Mouse (Mus musculus) forebrain, embryonic 11.5 days (tissue): ENCODE measurements around the gene Rasgrp3. TPM values are rescaled to one million over a fixed set of nuclear protein-coding genes. Genes with fewer than 3 reads are reported as not detected.

Experiments used
- ATAC-seq: fragments of 200-750 bp; cut with Nextera tagmentation; replicated peaks from 2 replicates; pipeline ENCODE4 v1.8.0; 2017; ENCODE audit warnings: moderate TSS enrichment; ENCODE audit not compliant: low FRiP score
- DNase-seq: peaks from one replicate; pipeline ENCODE4 v3.0.0-alpha.2; 2017; ENCODE audit warnings: low spot score
- H3K27ac ChIP-seq: fragments of 300-500 bp; sonication (generic); 2 replicates; pipeline ENCODE4 v1.5.1; 2014; ENCODE audit warnings: low read depth, low read length
- H3K27me3 ChIP-seq: fragments of 300-500 bp; sonication (generic); 2 replicates; pipeline ENCODE4 v1.6.1; 2014; ENCODE audit warnings: mild to moderate bottlenecking, low read length, mixed read lengths; ENCODE audit not compliant: control insufficient read depth, insufficient read depth
- H3K36me3 ChIP-seq: fragments of 300-500 bp; sonication (generic); 2 replicates; pipeline ENCODE4 v1.6.1; 2014; ENCODE audit warnings: mild to moderate bottlenecking, low read length, moderate library complexity, mixed read lengths; ENCODE audit not compliant: control insufficient read depth, insufficient read depth
- H3K4me1 ChIP-seq: fragments of 300-500 bp; sonication (generic); replicated peaks from 2 replicates; pipeline ENCODE4 v1.6.1; 2014; ENCODE audit warnings: low read length, mixed read lengths; ENCODE audit not compliant: control insufficient read depth, insufficient read depth
- H3K4me2 ChIP-seq: fragments of 300-500 bp; sonication (generic); 2 replicates; pipeline ENCODE4 v1.6.1; 2014; ENCODE audit warnings: low read depth, mild to moderate bottlenecking, low read length, moderate library complexity, mixed read lengths; ENCODE audit not compliant: severe bottlenecking
- H3K4me3 ChIP-seq: fragments of 300-500 bp; sonication (generic); 2 replicates; pipeline ENCODE4 v1.5.1; 2014; ENCODE audit warnings: low read depth, low read length
- H3K9ac ChIP-seq: fragments of 300-500 bp; sonication (generic); 2 replicates; pipeline ENCODE4 v1.6.1; 2014; ENCODE audit warnings: low read length
- H3K9me3 ChIP-seq: fragments of 300-500 bp; sonication (generic); 2 replicates; pipeline ENCODE4 v1.6.1; 2016; ENCODE audit warnings: low read length, mixed read lengths; ENCODE audit not compliant: control insufficient read depth
- WGBS: fragments of 180-500 bp; shearing (Covaris S2); extraction: QIAGEN DNeasy Blood & Tissue Kit; methylation state at CpG from one replicate; pipeline ENCODE4 v1.1.7; 2014; 5-methylcytosine and 5-hydroxymethylcytosine counted together
- polyA plus RNA-seq: library from polyadenylated mRNA; unstranded; fragments of >200 nt; fragmentation: Nextera tagmentation; extraction: Ambion mirVana; gene quantifications from 2 replicates; pipeline ENCODE4 v1.2.1, GENCODE M21; 2014

The Rasgrp3 gene
- polyA plus RNA-seq, 1 experiment from 2014 or later: 9.6 TPM

GRCm38 (mm10) chr17:75519239-75519900, 83.7 kb downstream of the Rasgrp3 start:
- ATAC-seq: no peak
- Histone ChIP-seq H3K4me2 (no peak overlapping the region), H3K27me3 (no peaks in the 10 kb centered on the region), H3K9me3 (no peaks in the 10 kb centered on the region), H3K36me3 (no peaks in the 10 kb centered on the region), H3K4me3 (no peak overlapping the region), H3K27ac (no peak overlapping the region), H3K9ac (no peak overlapping the region), H3K4me1 (0 out of 2 replicates have a peak, but pooled peaks cover 4% of the 10 kb centered on the region)
- DNase-seq: no peak
- WGBS: 86% methylated on average over 8 of the region's 8 CpGs

GRCm38 (mm10) chr17:75521236-75521842, 85.6 kb downstream of the Rasgrp3 start:
- no peak for ATAC-seq
- no peak overlapping the region for H3K27ac ChIP-seq
- no peaks in the 10 kb centered on the region for H3K27me3 ChIP-seq
- no peak overlapping the region for H3K4me2 ChIP-seq
- H3K9me3 ChIP-seq: no peaks in the 10 kb centered on the region
- no peak overlapping the region for H3K9ac ChIP-seq
- no peak overlapping the region for H3K4me3 ChIP-seq
- no peak for DNase-seq
- WGBS: 13% methylated on average over 6 of the region's 6 CpGs
- H3K4me1 ChIP-seq: 0 out of 2 replicates have a peak, but pooled peaks cover 4% of the 10 kb centered on the region
- no peaks in the 10 kb centered on the region for H3K36me3 ChIP-seq

DNA sequence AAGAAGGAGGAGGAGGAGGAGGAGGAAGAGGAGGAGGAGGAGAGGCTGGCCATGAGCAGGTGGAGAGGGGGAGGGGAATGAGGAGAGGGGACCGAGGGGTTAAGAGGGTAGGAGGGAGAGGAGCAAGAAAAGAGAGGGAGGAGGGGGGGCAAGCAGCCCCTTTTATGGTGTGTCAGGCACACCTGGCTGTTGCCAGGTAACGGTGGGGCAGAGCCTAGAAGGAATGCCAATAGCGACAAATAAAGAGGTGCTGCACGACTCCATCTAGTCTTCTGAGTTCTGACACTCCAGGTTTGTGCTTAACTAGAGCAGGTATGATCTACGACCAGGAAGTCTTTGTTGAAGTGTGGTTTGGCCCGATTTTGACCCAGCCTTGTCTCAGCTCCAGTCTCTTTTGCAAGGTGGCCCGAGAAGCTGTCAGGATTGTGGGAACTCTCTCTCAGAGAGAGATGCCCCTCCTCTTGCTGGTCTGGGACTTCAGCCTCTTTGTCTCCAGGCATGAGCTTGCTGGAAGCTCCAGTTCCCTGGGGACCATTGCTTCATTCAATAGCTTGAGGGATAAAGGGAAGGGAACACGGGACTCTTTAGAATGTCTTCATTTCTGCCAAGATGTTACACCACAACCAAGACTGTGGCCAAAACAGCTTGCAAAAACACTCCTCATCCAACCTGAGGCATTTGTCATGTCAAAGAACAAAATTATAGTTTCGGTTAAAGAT, 86.8 kb downstream of the Rasgrp3 start:
- no peak for ATAC-seq

GRCm38 (mm10) chr17:75523812-75524211, 88.1 kb downstream of the Rasgrp3 start:
- Histone ChIP-seq H3K36me3 (no peaks in the 10 kb centered on the region), H3K27me3 (no peaks in the 10 kb centered on the region), H3K4me3 (no peak overlapping the region), H3K4me2 (no peak overlapping the region), H3K9me3 (no peaks in the 10 kb centered on the region), H3K27ac (no peak overlapping the region), H3K9ac (no peak overlapping the region), H3K4me1 (0 out of 2 replicates have a peak, but pooled peaks cover 4% of the 10 kb centered on the region)
- no peak for DNase-seq
- WGBS: 68% methylated on average over 3 of the region's 3 CpGs
- no peak for ATAC-seq

More for the DNA sequence above, 86.8 kb downstream of the Rasgrp3 start:
- Histone ChIP-seq H3K4me2 (no peak overlapping the region), H3K9me3 (no peaks in the 10 kb centered on the region), H3K4me1 (0 out of 2 replicates have a peak, but pooled peaks cover 4% of the 10 kb centered on the region), H3K36me3 (no peaks in the 10 kb centered on the region), H3K9ac (no peak overlapping the region), H3K4me3 (no peak overlapping the region), H3K27ac (no peak overlapping the region), H3K27me3 (no peaks in the 10 kb centered on the region)
- DNase-seq: no peak
- WGBS: 28% methylated on average over 9 of the region's 9 CpGs

- Histone ChIP-seq H3K9me3 (no peaks in the 10 kb centered on the region), H3K27me3 (no peaks in the 10 kb centered on the region), H3K9ac (no peak overlapping the region), H3K4me3 (no peak overlapping the region), H3K4me2 (no peak overlapping the region), H3K27ac (no peak overlapping the region), H3K36me3 (no peaks in the 10 kb centered on the region), H3K4me1 (0 out of 2 replicates have a peak, but pooled peaks cover 2% of the 10 kb centered on the region)
- DNase-seq (no peak), ATAC-seq (no peak)
- 80% methylated on average over 1 of the region's 1 CpGs for WGBS
These were observed 90.7 kb downstream of the Rasgrp3 start for GRCm38 (mm10) chr17:75526411-75526810.

GRCm38 (mm10) chr17:75529222-75529935, 93.7 kb downstream of the Rasgrp3 start:
- Histone ChIP-seq H3K27ac (no peak overlapping the region), H3K9ac (no peak overlapping the region), H3K4me2 (no peak overlapping the region), H3K4me3 (no peak overlapping the region), H3K36me3 (no peaks in the 10 kb centered on the region), H3K9me3 (no peaks in the 10 kb centered on the region), H3K27me3 (no peaks in the 10 kb centered on the region), H3K4me1 (no peaks in the 10 kb centered on the region)
- no peak for DNase-seq
- 87% methylated on average over 14 of the region's 14 CpGs for WGBS
- no peak for ATAC-seq

- Histone ChIP-seq H3K4me3 (no peak overlapping the region), H3K4me1 (no peaks in the 10 kb centered on the region)
- 87% methylated on average over 6 of the region's 6 CpGs for WGBS
These were observed 96.8 kb downstream of the Rasgrp3 start for GRCm38 (mm10) chr17:75532469-75532986.

More at GRCm38 (mm10) chr17:75532469-75532986, 96.8 kb downstream of the Rasgrp3 start:
- Histone ChIP-seq H3K9ac (no peak overlapping the region), H3K4me2 (no peak overlapping the region), H3K9me3 (no peaks in the 10 kb centered on the region), H3K36me3 (no peaks in the 10 kb centered on the region; the same call in 1 of the 2 replicates), H3K27me3 (no peaks in the 10 kb centered on the region), H3K27ac (no peak overlapping the region)
- DNase-seq (no peak), ATAC-seq (no peak)
